Mouse (Mus musculus): ENCODE data around the gene Nfia. TPM values are rescaled to one million over a fixed set of nuclear protein-coding genes. Genes with fewer than 3 reads are reported as not detected.

Nfia gene
- polyA plus RNA-seq, 1 experiment from 2014 or later, result 33.7 TPM

GRCm38 (mm10) chr4:97746106-97746900, 26.2 kb upstream of the Nfia start:
- 6% methylated on average over 19 of the region's 19 CpGs for WGBS (ENCODE audit: insufficient replicate concordance)
- H3K4me2 ChIP-seq, result peak overlapping the region; percentile 89
- H3K4me1 ChIP-seq (ENCODE audit: control insufficient read depth, insufficient read depth, low read length), result no peaks in the 10 kb centered on the region
- H3K9me3 ChIP-seq (replicated peaks; ENCODE audit: control insufficient read depth, low read length), result no peaks in the 10 kb centered on the region
- H3K36me3 ChIP-seq (ENCODE audit: control insufficient read depth, insufficient read depth, low read length), result no peaks in the 10 kb centered on the region
- ATAC-seq (replicated peaks; ENCODE audit: insufficient number of reproducible peaks, low FRiP score, low TSS enrichment), result no peak
- H3K4me3 ChIP-seq (ENCODE audit: low read depth, low read length), result peak overlapping the region; percentile 52
- H3K27me3 ChIP-seq (ENCODE audit: control insufficient read depth, insufficient read depth, low read length), result no peaks in the 10 kb centered on the region
- peak overlapping the region; percentile 74 for H3K9ac ChIP-seq (ENCODE audit: low read depth, low read length)
- H3K27ac ChIP-seq (ENCODE audit: low read depth, low read length), result no peak overlapping the region

- Histone ChIP-seq H3K27ac (ENCODE audit: low read depth, low read length) (no peak overlapping the region), H3K36me3 (ENCODE audit: control insufficient read depth, insufficient read depth, low read length) (no peaks in the 10 kb centered on the region), H3K4me2 (no peak overlapping the region), H3K4me1 (ENCODE audit: control insufficient read depth, insufficient read depth, low read length) (peaks cover 13% of the 10 kb centered on the region), H3K27me3 (ENCODE audit: control insufficient read depth, insufficient read depth, low read length) (no peaks in the 10 kb centered on the region), H3K4me3 (ENCODE audit: low read depth, low read length) (no peak overlapping the region), H3K9me3 (replicated peaks; ENCODE audit: control insufficient read depth, low read length) (no peaks in the 10 kb centered on the region), H3K9ac (ENCODE audit: low read depth, low read length) (no peak overlapping the region)
- ATAC-seq (replicated peaks; ENCODE audit: insufficient number of reproducible peaks, low FRiP score, low TSS enrichment), result no peak
- 37% methylated on average over 4 of the region's 4 CpGs for WGBS (ENCODE audit: insufficient replicate concordance)
Observed at GRCm38 (mm10) chr4:97750401-97750800, 22.1 kb upstream of the Nfia start.

GRCm38 (mm10) chr4:97751030-97751482, 21.5 kb upstream of the Nfia start:
- Histone ChIP-seq H3K4me2 (peak overlapping the region; percentile 78), H3K9ac (ENCODE audit: low read depth, low read length) (peak overlapping the region; percentile 78), H3K27me3 (ENCODE audit: control insufficient read depth, insufficient read depth, low read length) (no peaks in the 10 kb centered on the region), H3K9me3 (replicated peaks; ENCODE audit: control insufficient read depth, low read length) (no peaks in the 10 kb centered on the region), H3K4me3 (ENCODE audit: low read depth, low read length) (peak overlapping the region; percentile 52), H3K36me3 (ENCODE audit: control insufficient read depth, insufficient read depth, low read length) (no peaks in the 10 kb centered on the region), H3K4me1 (ENCODE audit: control insufficient read depth, insufficient read depth, low read length) (peaks cover 13% of the 10 kb centered on the region), H3K27ac (ENCODE audit: low read depth, low read length) (peak overlapping the region; percentile 82; the same call in 1 of the 2 replicates)
- ATAC-seq (replicated peaks; ENCODE audit: insufficient number of reproducible peaks, low FRiP score, low TSS enrichment), result peak; percentile 67
- 1% methylated on average over 20 of the region's 20 CpGs for WGBS (ENCODE audit: insufficient replicate concordance)

GRCm38 (mm10) chr4:97751483-97752251, 20.9 kb upstream of the Nfia start:
- ATAC-seq (replicated peaks; ENCODE audit: insufficient number of reproducible peaks, low FRiP score, low TSS enrichment), result peak; percentile 79
- Histone ChIP-seq H3K4me2 (peak overlapping the region; percentile 78), H3K36me3 (ENCODE audit: control insufficient read depth, insufficient read depth, low read length) (no peaks in the 10 kb centered on the region), H3K9me3 (replicated peaks; ENCODE audit: control insufficient read depth, low read length) (no peaks in the 10 kb centered on the region), H3K4me1 (ENCODE audit: control insufficient read depth, insufficient read depth, low read length) (peaks cover 13% of the 10 kb centered on the region), H3K4me3 (ENCODE audit: low read depth, low read length) (peak overlapping the region; percentile 52), H3K27me3 (ENCODE audit: control insufficient read depth, insufficient read depth, low read length) (no peaks in the 10 kb centered on the region), H3K27ac (ENCODE audit: low read depth, low read length) (peak overlapping the region; percentile 82), H3K9ac (ENCODE audit: low read depth, low read length) (peak overlapping the region; percentile 78)
- under 1% methylated on average over 40 of the region's 40 CpGs for WGBS (ENCODE audit: insufficient replicate concordance)

- 20% methylated on average over 5 of the region's 5 CpGs for WGBS (ENCODE audit: insufficient replicate concordance)
- Histone ChIP-seq H3K4me2 (peak overlapping the region; percentile 78), H3K9me3 (replicated peaks; ENCODE audit: control insufficient read depth, low read length) (no peaks in the 10 kb centered on the region), H3K4me1 (ENCODE audit: control insufficient read depth, insufficient read depth, low read length) (peaks cover 13% of the 10 kb centered on the region), H3K36me3 (ENCODE audit: control insufficient read depth, insufficient read depth, low read length) (no peaks in the 10 kb centered on the region), H3K27ac (ENCODE audit: low read depth, low read length) (peak overlapping the region; percentile 82; the same call in 1 of the 2 replicates), H3K27me3 (ENCODE audit: control insufficient read depth, insufficient read depth, low read length) (no peaks in the 10 kb centered on the region), H3K9ac (ENCODE audit: low read depth, low read length) (peak overlapping the region; percentile 78), H3K4me3 (ENCODE audit: low read depth, low read length) (peak overlapping the region; percentile 52)
- ATAC-seq (replicated peaks; ENCODE audit: insufficient number of reproducible peaks, low FRiP score, low TSS enrichment), result no peak
Observed at GRCm38 (mm10) chr4:97752276-97753010, 20.1 kb upstream of the Nfia start.

- no peaks in the 10 kb centered on the region for H3K36me3 ChIP-seq (ENCODE audit: control insufficient read depth, insufficient read depth, low read length)
- H3K9me3 ChIP-seq (replicated peaks; ENCODE audit: control insufficient read depth, low read length), result no peaks in the 10 kb centered on the region
- no peak overlapping the region for H3K9ac ChIP-seq (ENCODE audit: low read depth, low read length)
- no peak overlapping the region for H3K4me3 ChIP-seq (ENCODE audit: low read depth, low read length)
- WGBS (ENCODE audit: insufficient replicate concordance), result 23% methylated on average over 1 of the region's 1 CpGs
- peaks cover 16% of the 10 kb centered on the region for H3K4me1 ChIP-seq (ENCODE audit: control insufficient read depth, insufficient read depth, low read length)
- no peak overlapping the region for H3K27ac ChIP-seq (ENCODE audit: low read depth, low read length)
- no peak overlapping the region for H3K4me2 ChIP-seq
- no peak for ATAC-seq (replicated peaks; ENCODE audit: insufficient number of reproducible peaks, low FRiP score, low TSS enrichment)
- H3K27me3 ChIP-seq (ENCODE audit: control insufficient read depth, insufficient read depth, low read length), result no peaks in the 10 kb centered on the region
Observed at GRCm38 (mm10) chr4:97753521-97753920, 19.0 kb upstream of the Nfia start.

- H3K36me3 ChIP-seq (ENCODE audit: control insufficient read depth, insufficient read depth, low read length), result no peaks in the 10 kb centered on the region
- peak overlapping the region; percentile 48 for H3K4me2 ChIP-seq
- H3K9me3 ChIP-seq (replicated peaks; ENCODE audit: control insufficient read depth, low read length), result no peaks in the 10 kb centered on the region
- no peak overlapping the region for H3K27ac ChIP-seq (ENCODE audit: low read depth, low read length)
- H3K4me3 ChIP-seq (ENCODE audit: low read depth, low read length), result no peak overlapping the region
- H3K9ac ChIP-seq (ENCODE audit: low read depth, low read length), result peak overlapping the region; percentile 23; the same call in 1 of the 2 replicates
- peaks cover 16% of the 10 kb centered on the region for H3K4me1 ChIP-seq (ENCODE audit: control insufficient read depth, insufficient read depth, low read length)
- WGBS (ENCODE audit: insufficient replicate concordance), result 4% methylated on average over 12 of the region's 12 CpGs
- no peak for ATAC-seq (replicated peaks; ENCODE audit: insufficient number of reproducible peaks, low FRiP score, low TSS enrichment)
- no peaks in the 10 kb centered on the region; the same call in 1 of the 2 replicates for H3K27me3 ChIP-seq (ENCODE audit: control insufficient read depth, insufficient read depth, low read length)
Observed at GRCm38 (mm10) chr4:97754241-97754640, 18.3 kb upstream of the Nfia start.

Measured in heart, embryonic 11.5 days (tissue).